Mouse (Mus musculus) spleen, adult 18-20 months (tissue): Measurements from ENCODE around the gene Olfr786.

Source experiments
- DNase-seq, 2 experiments: peaks; one replicate each; pipeline ENCODE4 v3.0.0; 2022; ENCODE audit warnings: mixed read lengths in 2 of 2

The Olfr786 gene

GRCm38 (mm10) chr10:129427006-129427405, at the start of gene Olfr786:
Olfr786 (plus strand) TSS chr10:129427306.
- DNase-seq = no peak

GRCm38 (mm10) chr10:129383783-129384182, 43.3 kb upstream of the Olfr786 start, which contains the start of gene Olfr784:
Olfr784 (plus strand) TSS chr10:129384083.
- DNase-seq = no peak

- no peak for DNase-seq
These were observed 26.2 kb upstream of the Olfr786 start for GRCm38 (mm10) chr10:129400892-129401291.

GRCm38 (mm10) chr10:129405126-129405525, 22.0 kb upstream of the Olfr786 start, which contains the start of gene Olfr785:
Olfr785 (plus strand) TSS chr10:129405426.
- DNase-seq = no peak

GRCm38 (mm10) chr10:129461562-129461961, 34.5 kb downstream of the Olfr786 start, which contains the start of gene Olfr787:
Olfr787 (plus strand) TSS chr10:129461862.
- no peak for DNase-seq

GRCm38 (mm10) chr10:129470698-129471097, 43.6 kb downstream of the Olfr786 start, which contains the start of gene Olfr788:
Olfr788 (plus strand) TSS chr10:129470998.
- no peak for DNase-seq

- DNase-seq = no peak
These were observed 46.1 kb downstream of the Olfr786 start for GRCm38 (mm10) chr10:129473256-129473655.

- DNase-seq = no peak
These were observed 46.6 kb downstream of the Olfr786 start for GRCm38 (mm10) chr10:129473723-129474122.

- DNase-seq = no peak
These were observed 57.3 kb downstream of the Olfr786 start, which contains the start of gene Olfr789 for GRCm38 (mm10) chr10:129484452-129484851. Olfr789 (plus strand) TSS chr10:129484752.
